Mouse (Mus musculus) spleen, embryonic (tissue): ENCODE results near the gene Slc7a14.

ENCODE experiments used
- CTCF ChIA-PET: fragments of 350-600 bp; sonication (Branson Sonifier 250); formaldehyde crosslinking; loops from one replicate; lab custom pipeline; 2022; lab: Charles Lee

The Slc7a14 gene

DNA sequence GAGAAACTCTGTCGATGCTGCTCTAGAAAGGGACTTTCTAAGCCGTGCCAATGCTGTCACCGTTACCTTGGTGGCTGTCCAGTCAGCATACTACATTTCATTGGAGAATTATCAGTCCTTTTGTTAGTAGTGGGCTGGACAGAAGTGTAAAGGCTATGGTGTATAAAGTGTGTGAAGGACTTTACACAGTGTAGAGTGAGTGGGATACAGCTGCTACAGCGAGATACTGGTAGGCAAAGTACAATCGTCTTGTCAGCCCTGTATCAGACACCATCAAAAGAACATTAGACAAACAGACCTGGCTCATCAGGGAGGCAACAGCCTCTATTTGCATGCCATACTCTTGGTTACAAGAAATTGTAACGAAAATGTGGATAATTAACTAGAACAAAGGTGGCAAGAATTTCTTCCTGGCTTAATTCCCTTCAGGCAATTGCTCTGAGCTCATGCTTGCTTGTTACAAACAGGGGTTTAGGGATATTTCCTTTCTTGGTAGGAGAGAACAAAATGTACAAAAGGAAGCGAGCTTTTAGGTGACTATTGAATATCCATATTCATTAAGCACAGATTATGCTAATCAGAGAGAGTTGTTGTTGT lies 48.7 kb downstream of the Slc7a14 start:
- CTCF ChIA-PET, result no interaction called here

GRCm38 (mm10) chr3:31260964-31261346 lies 49.2 kb downstream of the Slc7a14 start:
- CTCF ChIA-PET, result no interaction called here

DNA sequence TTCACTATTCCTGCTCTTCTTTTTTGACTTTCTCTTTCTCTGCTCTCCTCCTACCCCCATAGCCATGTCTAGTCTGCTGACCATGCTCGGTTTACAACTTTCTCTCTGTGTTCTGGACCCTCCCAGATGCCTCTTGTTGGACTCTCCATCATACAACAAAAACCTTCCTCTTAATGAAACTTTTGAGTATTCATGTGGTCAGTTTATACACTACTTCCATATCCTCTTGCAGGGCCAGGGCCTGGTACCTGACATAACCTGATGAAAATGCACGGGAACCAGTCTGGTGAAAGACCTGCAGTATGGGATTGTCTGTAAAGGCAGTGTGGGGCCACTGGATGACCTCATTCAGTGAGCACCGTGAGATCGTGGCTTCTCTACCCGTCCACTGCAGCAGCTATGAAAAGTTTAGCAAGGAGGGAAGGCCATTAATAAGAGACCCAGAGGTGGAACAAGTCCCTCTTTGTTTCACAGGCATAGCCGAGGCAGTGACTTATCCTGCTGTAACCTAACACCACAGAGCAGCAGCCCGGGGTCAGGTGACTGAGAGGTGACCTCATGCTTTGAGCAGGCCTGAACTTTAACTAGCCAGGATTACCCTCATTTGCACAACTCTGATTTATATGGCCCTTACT lies 49.7 kb downstream of the Slc7a14 start:
- CTCF ChIA-PET, result no interaction called here

DNA sequence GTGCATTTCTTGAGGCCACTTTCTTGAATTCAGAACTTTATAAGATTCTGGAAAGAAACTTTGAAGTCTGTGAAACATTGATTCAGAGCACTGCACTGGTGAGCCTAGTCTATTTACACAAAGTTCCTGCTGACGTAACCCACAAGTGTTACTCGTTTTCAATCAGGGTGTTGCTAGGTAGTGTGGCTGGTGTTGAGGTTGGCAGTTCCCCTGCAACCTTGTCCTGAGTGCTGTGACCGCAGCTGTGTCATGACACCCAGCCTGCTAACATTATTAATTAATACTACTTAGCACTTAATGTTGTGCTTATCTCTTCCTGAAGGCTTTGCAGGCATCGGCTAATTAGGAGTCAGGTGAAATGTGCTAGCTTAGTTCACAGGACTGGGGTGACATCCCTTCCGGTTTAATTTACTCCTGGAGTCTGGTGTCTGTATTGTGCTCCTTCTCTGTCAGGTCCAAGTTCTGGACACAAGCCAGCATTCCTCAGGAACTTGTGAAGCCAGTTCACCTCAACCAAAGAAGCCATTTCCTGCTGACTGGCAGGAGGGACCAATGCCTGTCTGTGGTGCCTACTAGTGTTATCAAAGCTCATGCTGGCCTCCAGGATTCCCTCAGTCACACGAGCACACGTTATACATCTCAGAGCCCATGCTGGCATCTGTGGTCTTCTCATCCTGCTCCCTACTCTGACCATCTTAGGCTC lies 50.5 kb downstream of the Slc7a14 start:
- CTCF ChIA-PET, result no interaction called here

DNA sequence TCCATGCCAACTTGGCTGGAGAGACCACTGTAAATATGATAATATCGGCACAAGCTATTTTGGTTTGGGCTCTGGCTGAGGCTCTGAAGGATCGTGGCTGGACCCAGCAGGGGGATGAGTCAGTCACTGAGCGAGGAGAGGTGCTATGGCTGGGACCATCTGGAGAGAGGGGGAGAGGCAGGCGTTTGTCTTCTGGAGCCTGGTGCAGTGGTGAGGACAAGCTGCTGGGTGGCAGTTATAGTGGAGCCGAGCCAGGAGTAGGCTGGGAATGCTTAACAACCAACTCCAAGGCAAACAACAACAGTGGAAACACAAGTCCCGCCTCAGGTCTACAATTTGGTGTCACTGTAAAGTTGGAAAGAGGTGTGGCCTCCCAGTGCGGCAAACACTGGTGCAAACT lies 55.8 kb downstream of the Slc7a14 start:
- CTCF ChIA-PET, result no interaction called here

- CTCF ChIA-PET, result no interaction called here
Measured at GRCm38 (mm10) chr3:31253862-31254261, 56.3 kb downstream of the Slc7a14 start.

DNA sequence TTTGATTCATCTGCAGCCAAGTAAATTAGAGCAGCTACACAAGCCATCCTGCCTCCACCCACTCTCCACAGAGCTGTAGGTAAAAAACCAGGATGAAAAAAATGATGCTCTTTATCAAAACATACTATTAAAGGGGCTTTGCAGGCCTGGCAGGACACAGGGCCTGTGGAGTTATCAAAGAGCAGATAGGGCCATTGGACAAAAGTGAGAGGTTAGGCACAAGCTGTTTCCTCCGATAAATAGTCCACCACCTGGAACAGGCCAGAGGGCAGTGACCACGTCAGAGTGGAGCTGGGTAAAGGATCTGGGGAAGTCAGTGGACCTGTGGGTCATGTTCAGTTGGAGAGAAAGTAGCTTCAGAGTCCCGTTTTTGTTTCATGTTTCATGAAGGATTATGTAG lies 57.6 kb downstream of the Slc7a14 start:
- CTCF ChIA-PET, result no interaction called here

DNA sequence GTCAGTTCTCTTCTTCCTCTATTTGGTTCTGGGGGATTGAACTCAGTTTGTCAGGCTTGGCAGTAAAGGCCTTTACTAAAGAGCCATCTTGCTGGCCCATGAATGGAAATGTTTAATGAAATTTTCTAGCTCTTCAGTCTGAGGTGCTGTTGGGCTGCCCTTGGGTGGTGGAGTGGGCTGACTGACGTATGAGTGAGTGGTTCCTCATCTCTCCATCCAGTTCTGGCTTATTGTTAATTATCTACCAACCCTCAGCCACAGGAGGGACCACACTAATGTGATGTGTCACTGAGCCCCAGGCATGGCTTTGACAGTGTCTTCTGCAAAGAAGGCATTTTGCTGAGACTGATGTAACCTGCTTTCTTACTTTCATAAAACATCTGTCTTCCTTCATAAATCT lies 66.7 kb downstream of the Slc7a14 start:
- CTCF ChIA-PET, result no interaction called here

DNA sequence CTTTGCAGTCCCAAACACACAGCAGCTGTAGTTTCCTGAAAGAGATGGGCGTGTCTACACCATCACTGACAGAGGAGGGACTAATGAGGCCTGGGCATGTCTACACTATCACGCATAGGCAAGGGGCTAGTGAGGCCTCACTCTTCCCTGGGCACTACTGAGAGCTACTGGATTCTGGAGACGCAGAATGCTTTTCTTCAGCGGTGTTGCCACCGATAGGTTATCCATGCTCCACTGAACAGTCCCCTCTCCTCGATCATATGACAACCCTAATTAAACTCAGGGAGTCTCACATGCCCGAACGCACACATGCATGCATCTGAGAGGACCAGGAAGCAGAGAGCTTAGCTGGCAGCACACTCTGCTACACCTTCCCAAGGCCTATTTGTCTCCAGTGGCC lies 69.3 kb downstream of the Slc7a14 start:
- CTCF ChIA-PET, result no interaction called here

- CTCF ChIA-PET, result no interaction called here
Measured at GRCm38 (mm10) chr3:31239645-31240044, 70.5 kb downstream of the Slc7a14 start.

DNA sequence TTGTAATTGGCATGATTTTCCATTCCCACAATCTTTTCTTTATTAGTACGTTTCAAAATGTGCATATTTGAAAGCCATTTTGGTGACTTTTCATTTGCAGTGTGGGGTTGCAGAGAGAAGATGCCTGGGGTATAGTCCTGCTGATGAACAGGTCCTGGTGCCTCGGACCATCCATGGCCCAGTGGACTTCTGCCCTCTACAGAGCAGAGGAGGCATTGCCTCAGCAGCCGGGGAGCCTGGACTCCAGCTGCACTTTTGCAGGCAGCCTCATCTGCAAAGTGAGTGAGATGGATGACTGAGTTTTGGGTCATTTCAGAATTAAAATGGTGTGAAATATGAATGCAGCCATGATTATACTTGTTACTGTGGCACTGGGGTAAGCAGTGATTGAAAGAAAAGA lies 72.2 kb downstream of the Slc7a14 start:
- CTCF ChIA-PET, result no interaction called here

DNA sequence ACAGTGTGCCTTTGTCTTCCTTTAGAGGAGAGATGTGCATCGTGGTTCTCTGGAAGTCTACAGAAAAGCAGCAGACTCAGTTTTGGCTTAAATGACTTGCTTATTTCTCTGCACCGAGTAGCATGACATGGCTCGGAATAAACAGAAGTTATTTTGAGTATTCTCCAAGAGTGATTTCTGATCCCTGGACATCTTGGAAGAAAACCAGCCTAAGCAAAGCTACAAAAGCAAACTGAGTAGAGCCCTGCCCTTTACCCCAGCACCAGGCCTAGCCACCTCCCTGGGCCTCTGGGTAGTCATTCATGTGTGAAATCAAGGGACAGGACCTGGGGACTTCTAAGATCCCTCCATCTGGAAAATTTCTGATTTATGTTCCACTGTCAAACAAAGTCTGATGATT lies 74.0 kb downstream of the Slc7a14 start:
- CTCF ChIA-PET, result no interaction called here

DNA sequence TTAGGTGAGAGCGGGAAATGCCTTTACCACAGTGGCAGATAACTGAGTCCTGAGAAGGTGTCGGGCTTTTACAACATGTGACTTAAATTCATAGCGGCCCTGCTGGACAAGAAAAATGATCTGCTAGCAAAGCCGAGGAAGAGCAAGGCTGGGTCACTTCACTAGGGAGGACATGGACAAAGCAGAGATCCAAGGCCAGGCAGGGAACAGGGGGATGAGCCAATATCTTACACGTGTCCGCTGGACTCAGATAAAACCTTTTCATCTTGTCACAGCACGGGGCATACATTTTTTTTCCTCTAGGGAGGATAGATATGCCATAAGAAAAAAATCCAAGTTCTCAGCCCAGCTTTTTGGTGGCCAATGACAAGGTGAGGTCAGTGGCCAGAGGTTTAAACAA lies 75.8 kb downstream of the Slc7a14 start:
- CTCF ChIA-PET, result no interaction called here

DNA sequence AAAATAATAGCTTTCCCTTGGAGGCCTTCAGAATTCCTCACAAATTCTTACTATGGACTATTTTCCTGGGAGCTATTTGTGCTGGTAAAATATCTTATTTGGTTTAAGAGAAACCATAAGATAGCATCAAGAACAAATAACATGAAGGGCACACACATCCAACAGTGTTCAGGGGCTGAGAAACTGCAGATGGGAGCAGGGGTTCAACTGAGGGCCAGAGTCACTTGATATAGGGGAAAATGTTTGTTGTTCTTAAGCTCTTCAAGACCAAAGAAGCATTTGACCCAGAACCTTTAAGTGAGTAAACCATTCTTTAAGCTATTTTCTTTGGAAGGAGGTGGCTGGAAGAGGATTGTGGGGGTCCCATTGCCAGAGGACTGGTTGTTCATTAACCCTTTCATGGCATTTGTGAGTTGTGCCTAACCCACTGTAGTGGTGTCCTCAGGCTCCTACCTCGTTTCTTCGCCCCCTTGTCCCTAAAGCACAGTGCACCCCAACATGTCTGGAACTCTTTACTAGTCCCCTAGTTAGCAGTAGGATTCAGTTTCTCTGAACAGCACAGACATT lies 76.3 kb downstream of the Slc7a14 start:
- CTCF ChIA-PET, result interaction anchor here (0.6 kb wide), 1 partner anchor 44 kb away, joined by 3 read pairs; no protein-coding TSS in a partner anchor

- CTCF ChIA-PET, result no interaction called here
Measured at GRCm38 (mm10) chr3:31229281-31229680, 80.9 kb downstream of the Slc7a14 start.

- CTCF ChIA-PET, result no interaction called here
Measured at GRCm38 (mm10) chr3:31228487-31228886, 81.7 kb downstream of the Slc7a14 start.

GRCm38 (mm10) chr3:31223551-31223950 lies 86.6 kb downstream of the Slc7a14 start:
- CTCF ChIA-PET, result no interaction called here

DNA sequence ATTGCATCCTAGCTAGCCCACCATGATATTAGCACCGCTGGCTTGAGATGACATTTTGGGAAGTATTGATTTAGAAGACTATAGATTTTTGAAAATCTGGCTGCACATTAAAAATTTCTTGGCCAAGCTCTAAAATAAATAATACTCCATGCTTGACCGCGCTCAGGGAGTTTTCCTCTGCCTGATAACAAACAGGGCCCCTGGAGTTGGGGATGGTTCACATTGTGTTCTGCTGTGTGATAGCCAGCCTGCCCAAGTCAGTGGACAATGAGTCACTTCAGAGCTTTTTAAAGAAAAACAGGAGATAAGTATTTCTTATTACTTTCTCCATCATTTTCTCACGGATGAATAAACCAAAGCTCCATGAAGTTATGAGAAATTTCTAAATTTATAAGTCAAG lies 90.1 kb downstream of the Slc7a14 start:
- CTCF ChIA-PET, result no interaction called here

DNA sequence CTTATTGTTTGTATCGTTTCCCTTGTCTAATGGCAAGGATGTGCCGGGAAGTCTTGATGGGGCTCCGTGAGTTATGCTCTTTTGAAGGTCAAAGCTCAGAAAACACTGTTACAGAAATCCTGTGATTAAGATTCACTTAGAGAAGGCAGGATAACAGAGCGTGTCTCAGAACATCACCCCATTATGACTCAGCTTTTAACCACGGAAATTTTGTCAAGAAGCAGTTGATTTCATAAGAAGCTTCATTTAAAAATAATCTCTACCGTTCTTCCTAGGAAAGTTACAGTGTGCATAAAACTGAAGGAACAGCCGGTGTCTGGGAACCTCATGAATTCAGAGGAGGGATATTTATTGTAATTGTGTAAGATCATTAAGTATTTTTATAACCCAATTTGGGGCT lies 90.7 kb downstream of the Slc7a14 start:
- CTCF ChIA-PET, result no interaction called here

DNA sequence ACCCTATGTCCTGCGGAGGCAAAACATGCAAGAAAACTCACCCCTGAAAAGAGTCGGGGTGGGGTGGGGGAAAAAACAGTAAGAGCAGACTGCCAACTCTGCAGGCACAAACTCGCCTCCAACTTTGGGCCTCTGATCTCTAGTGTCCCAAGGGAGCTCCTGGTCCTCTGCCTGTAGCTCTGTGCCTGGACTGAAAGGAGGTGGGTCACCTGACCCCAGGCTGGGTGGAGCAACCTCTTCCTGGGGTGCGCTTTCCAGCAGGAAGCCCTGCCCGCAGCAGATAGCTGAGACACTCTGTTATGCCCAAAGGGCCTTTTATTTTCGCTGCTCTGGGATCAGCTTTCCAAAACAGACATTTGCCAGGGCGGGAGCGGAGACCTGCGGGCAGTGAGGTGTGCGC lies 92.7 kb downstream of the Slc7a14 start:
- CTCF ChIA-PET, result no interaction called here

DNA sequence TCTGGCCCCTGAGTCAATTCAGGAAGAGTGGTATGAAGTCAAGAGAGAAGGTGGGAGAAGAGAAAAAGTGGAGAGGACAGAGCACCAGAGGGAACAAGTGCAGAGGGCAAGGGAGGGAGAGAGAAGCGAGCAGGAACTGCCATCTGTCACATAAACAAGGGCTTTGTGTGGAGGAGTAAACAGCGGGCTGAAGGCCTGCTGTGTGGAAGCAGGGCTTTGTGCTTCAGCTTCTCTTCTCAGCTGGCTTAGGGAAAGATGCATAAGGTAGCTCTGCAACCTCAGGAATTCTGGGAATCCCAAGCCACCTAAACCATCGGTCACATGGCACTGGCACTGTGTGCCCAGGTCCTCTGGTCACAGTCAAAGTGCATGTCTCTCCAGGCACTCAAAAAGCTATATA lies 96.4 kb downstream of the Slc7a14 start:
- CTCF ChIA-PET, result no interaction called here

DNA sequence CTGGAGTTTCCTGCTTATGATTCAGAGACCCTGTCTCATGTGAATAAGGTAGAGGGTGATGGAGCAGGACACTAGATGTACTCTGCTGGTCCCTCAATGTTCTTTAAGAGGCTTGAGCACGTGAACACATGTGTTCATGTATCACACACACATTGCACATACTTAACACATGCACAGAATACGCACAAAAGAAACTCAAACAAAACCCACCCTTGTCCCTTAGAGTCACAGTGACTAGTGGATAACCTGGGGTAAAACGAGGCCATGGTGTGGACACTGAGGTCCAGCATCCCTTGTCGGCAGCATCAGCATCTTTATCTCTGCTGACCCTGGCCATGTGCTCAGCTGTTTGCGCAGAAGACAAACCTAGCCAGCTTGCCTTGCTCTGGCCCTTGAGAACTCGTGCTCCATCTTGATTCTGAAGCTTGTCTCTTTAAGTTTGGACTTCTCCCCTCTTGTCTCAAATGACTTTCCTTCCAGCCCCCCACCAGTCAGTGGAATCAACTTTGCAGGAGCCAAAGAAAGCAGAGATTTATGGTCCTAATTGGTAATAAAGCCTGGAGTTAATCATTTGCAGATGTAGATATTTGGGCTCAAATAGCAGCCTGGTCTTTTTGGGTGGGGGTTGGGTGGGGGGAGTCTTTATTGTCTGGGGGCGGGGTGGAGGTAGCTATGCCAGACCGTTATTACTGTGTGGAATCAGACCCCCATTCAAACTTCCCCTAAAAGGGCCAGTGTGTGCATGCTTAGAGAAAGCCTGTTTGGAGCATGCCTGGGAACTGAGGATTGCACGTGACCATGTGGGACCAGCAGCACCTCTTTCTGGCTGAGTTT lies 97.8 kb downstream of the Slc7a14 start:
- CTCF ChIA-PET, result no interaction called here
